Mouse (Mus musculus): ENCODE data around the gene Cldn22.

Cldn22 gene

GRCm38 (mm10) chr8:47833944-47834343 is 9.7 kb downstream of the Cldn22 start:
- DNase-seq, result no peak

- DNase-seq, result no peak
Measured at GRCm38 (mm10) chr8:47843063-47843462, 18.8 kb downstream of the Cldn22 start.

GRCm38 (mm10) chr8:47843651-47844050 is 19.4 kb downstream of the Cldn22 start:
- DNase-seq, result no peak

- DNase-seq, result no peak
Measured at GRCm38 (mm10) chr8:47845956-47846355, 21.7 kb downstream of the Cldn22 start.

- no peak for DNase-seq
Measured at GRCm38 (mm10) chr8:47847161-47847560, 22.9 kb downstream of the Cldn22 start.

- DNase-seq, result no peak
Measured at GRCm38 (mm10) chr8:47847931-47848330, 23.6 kb downstream of the Cldn22 start.

GRCm38 (mm10) chr8:47849842-47850241 is 25.6 kb downstream of the Cldn22 start:
- no peak for DNase-seq

GRCm38 (mm10) chr8:47851824-47852502 is 27.7 kb downstream of the Cldn22 start:
- no peak for DNase-seq

- DNase-seq, result no peak
Measured at GRCm38 (mm10) chr8:47852737-47853136, 28.5 kb downstream of the Cldn22 start.

GRCm38 (mm10) chr8:47853356-47853755 is 29.1 kb downstream of the Cldn22 start:
- DNase-seq, result no peak

- no peak for DNase-seq
Measured at GRCm38 (mm10) chr8:47859259-47859658, 35.0 kb downstream of the Cldn22 start.

- no peak for DNase-seq
Measured at GRCm38 (mm10) chr8:47866568-47866967, 42.3 kb downstream of the Cldn22 start.

- peak; percentile 60 for DNase-seq
Measured at GRCm38 (mm10) chr8:47867067-47867466, 42.8 kb downstream of the Cldn22 start.

GRCm38 (mm10) chr8:47872361-47873107 is 48.3 kb downstream of the Cldn22 start:
- DNase-seq, result peak; percentile 24

- DNase-seq, result no peak
Measured at GRCm38 (mm10) chr8:47874497-47875178, 50.4 kb downstream of the Cldn22 start.
